Mouse (Mus musculus): Measurements from ENCODE around the gene Skida1. TPM values are rescaled to one million over a fixed set of nuclear protein-coding genes. Genes with fewer than 3 reads are reported as not detected.

Gene Skida1
- total RNA-seq, 1 experiment from 2014 or later: not detected

Other genes starting within 250 kb of the Skida1 start
- not detected in 2 replicates for gene H2al2a, start 52.1 kb downstream of the Skida1 start, total RNA-seq (2017)
- gene A930004D18Rik, start 11.3 kb downstream of the Skida1 start, total RNA-seq (2017): not detected in 2 replicates
- 65.4 and 95.8 TPM in 2 replicates for gene Mllt10, start 6.2 kb upstream of the Skida1 start, total RNA-seq (2017)